Mouse (Mus musculus) heart, adult 11 months (tissue): ENCODE data around the gene Chst11.

Experiments used
- DNase-seq: peaks from one replicate; pipeline ENCODE4 v3.0.0; 2022

The Chst11 gene

DNA sequence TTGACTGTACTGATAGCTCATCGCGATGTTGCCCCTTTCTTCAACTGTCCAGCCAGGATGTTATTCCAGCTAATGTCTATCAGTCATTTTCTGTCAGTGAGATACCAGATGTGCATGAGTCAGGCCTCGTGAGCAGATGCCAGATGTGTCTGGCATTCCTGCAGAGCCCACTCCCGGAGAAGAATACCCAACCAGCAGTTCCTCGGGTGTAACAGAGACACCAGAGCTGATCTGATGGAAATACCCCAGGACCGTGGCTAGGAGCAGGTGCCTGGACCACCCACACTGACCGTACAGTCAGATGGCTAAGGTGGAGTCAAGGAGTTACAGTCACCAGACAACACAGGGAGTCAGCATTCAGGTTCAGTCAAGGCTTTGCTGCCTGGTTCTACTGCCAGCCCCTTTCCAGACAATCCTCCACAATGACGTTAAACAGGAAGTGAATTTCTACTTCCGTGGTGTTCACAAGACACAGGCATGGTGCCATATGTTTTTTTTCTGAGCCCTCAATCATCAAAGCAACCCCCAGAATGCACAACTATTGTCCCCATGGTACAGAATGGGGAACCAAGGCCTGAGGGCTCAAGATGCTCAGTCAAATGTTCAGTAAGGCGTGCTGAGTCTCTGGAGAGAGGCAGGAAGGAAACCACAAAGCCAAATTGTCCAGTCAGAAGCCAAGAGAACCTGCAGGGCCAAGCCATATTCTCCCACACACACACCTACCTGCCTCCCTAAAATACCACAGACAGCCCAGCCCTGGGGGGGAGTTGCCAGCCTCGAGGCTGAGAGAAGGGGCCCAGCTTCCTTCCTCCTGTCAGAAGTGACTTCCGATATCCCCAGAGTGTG is 198.6 kb downstream of the Chst11 start:
- DNase-seq = no peak

DNA sequence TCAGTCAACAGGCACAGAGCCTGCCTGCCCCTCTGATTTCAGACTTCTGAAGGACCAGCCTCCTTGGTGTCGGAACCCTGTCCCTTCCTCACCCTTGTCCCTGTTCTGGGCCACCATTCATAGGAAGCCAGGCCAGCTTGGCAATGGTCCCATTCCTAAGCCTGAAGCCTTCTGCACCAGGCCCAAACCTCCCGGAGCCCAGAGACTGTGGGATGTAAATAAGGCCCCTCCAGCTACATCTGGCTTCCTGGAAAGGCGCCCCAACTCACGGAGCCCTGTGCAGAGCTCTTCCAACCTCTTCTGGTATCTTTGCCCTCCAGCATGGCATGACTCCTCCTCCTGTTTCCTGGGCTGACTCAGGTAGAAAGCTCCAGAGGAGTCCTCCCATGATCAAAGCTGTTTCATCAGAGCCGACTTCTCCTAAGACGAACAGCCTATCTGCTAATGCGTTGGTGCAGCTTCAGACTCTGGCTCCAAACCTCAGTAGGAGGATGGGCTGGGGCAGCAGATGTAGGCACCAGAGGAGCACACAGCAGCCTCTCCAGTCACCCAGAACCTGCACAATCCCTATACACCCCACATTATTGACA is 199.3 kb downstream of the Chst11 start:
- DNase-seq = peak; percentile 93

DNA sequence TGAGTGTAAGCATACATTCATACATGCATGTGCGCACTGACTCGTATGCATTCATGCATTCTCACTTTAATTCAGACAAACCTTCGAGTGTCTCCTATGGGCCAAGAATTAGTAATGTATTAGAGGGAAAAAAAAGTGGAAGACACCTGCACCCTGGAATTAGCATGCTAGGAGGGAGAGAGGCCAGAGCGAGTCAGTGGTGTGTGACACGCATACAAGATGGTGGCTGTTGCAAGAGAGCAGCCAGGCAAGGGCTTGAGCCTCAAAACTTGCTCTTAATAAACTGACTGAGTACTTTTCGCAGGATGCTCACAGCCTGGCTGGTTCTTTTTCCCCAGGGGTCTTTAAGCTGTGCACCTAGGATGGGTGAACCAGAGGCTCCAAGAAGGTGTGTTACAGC is 199.8 kb downstream of the Chst11 start:
- DNase-seq = no peak

DNA sequence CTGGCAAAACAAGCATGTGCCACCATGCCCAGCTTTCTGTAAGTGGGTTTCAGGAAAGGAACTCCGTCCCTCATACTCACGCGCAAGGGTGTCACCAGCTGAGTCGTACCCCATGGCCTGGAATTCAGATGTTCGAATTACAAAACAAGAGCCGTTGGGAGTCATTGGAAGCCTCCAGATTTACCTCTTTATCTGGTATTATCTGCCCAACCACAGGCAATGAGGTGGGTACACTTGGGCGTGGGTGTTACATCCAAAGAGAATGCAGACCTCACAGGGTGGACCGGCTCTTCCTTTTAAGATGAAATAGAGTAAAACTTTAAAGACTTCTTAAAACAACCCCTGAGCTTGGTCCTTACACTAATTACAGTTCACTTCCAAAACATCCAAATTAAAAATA is 200.9 kb downstream of the Chst11 start:
- no peak for DNase-seq

DNA sequence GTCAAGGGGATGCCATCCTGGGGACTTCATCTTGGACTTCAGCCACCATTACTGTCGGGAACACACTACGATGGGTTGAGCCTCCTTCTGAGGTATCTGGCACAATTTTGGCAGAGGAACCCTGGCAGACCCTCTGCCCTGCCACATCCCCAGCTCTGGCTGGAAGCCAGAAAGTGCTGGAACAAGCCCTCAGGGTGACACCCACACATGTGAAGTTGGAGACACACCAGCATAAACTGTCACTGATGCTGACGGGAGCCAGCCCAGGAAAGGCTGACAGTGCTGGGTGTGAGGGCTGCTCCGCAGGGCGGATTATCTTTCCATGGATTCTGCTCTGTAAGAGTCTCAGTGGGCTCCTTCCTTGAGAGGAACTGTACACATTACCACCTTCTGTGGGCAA is 201.7 kb downstream of the Chst11 start:
- no peak for DNase-seq

DNA sequence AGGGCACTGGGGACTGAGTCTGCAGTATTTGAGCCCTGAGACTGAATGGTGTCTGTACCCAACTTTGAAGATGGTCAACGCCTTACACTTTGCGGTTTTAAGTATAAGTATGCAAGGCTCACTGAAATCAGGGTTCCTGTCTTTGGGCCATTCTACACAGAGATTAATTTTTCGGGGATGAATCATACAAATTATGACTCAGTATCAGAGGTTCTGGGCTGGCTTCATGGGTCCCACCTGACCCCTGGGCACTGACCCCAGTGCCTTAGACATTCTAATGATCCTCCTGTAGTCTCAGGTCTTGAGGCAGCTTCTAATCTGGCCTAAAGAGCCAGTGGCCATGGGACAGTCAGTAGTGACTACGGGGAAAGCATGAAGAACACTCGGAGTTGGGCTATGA is 203.8 kb downstream of the Chst11 start:
- no peak for DNase-seq

DNA sequence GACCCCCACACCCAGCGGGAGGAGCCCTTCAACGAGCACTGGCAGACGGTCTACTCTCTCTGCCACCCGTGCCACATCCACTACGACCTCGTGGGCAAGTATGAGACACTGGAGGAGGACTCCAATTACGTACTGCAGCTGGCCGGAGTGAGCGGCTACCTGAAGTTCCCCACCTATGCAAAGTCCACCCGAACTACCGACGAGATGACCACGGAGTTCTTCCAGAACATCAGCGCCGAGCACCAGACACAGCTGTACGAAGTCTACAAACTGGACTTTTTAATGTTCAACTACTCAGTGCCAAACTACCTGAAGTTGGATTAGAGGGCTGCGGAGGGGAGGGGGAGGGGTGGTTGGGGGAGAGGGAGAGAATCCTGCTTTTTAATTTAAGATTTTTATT is 206.2 kb downstream of the Chst11 start:
- no peak for DNase-seq

DNA sequence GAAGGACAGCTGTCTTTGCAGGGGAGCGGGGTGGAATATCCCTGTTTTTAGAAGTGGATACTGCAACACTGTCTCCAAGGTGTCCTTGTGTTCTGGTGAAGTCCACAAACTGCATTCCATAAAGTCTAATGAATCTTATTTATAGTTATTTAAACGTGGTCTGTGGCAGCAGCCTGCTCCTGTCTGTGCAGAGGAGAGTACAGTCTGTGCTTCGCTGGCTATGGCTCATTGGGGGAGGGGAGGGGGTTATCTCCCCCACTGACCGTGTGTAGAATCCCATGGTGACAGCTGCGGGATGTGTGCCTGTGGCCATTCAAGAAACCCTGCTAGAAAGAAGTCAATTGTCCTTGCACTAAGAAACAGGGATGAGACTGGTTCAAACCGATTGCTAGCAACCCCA is 206.7 kb downstream of the Chst11 start:
- no peak for DNase-seq

DNA sequence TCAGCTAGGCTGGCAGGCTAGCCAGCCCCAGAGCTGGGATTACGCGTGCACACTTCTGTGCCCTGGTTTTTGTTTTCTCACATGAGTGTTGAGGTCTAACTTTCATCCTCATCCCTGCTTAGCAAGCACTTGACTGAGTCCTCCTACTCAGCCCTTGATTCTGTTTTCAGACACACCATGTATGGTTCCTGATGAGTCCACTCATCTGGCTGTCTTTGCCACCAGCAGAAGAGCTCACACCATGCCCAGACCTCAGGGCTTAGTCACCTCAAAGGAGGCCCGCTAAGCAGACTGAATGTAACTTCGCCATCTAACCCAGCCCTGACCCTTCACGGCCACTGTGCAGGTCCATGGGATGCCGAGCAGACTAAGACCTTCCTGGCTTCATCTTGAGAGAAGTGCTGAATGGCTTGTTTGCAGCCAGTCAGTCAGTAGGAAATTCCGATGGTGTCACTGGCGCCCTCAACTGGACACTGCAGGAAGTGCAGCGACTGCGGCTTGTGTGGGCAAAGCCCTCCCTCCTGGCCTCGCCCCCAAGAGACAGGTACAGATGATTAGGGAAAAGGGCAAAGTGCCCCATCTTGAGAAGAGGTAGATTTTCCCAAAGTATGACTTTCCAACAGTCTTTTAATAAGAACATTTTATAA is 212.5 kb downstream of the Chst11 start:
- DNase-seq = peak; percentile 96

DNA sequence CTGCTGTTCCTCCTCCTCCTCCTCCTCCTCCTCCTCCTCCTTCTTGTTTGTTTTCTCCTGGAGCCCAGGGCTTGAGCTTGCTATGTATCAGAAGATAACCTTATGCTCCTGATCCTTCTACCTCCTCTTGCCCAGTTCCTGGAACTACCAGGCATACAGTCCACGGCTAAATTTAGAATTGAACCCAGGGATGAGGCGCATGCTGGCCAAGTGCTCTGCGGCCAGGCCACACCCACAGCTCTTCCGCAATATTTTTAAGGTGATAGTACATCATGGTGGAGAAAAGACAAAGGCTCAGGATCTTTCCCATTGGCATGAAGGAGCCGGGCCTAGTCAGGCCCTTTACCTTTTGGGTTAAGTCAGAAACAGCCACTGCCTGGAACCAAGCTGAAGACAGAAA is 213.4 kb downstream of the Chst11 start:
- DNase-seq = no peak

DNA sequence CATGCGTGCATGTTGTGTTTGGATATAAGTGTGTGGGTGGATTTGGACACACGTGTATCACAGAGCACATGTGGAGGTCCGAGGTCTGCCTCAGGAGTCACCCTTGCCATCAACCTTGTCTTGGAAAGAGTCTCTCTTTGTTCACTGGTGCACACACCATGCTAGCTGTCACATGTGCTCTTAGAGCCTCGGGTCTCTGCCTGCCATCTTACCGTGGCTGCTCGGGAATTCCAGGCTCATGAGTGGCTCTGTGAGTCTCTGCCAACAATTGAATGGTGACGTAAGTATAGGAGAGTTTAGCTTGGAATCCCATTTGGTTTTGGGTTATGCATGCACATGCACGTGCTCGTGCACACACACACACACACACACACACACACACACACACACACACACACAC is 214.0 kb downstream of the Chst11 start:
- no peak for DNase-seq

DNA sequence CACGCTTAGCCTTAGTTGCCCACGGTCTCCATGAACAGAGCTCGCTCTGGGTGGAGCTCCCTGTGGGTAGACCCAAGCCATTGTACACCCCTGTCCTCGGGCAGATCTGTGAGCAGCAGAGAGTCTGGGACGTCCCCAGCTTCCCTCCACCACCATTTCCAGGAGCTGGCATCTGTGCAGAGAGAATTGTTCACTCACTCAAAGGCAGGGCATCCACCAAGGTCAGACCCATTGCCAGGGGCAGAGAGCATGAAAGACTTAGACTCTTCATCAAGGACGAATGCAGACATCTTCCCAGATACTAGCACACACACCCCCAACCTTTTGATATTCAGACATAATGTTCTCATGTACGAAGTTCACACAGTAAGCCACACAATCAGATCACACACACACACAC is 216.2 kb downstream of the Chst11 start:
- no peak for DNase-seq

DNA sequence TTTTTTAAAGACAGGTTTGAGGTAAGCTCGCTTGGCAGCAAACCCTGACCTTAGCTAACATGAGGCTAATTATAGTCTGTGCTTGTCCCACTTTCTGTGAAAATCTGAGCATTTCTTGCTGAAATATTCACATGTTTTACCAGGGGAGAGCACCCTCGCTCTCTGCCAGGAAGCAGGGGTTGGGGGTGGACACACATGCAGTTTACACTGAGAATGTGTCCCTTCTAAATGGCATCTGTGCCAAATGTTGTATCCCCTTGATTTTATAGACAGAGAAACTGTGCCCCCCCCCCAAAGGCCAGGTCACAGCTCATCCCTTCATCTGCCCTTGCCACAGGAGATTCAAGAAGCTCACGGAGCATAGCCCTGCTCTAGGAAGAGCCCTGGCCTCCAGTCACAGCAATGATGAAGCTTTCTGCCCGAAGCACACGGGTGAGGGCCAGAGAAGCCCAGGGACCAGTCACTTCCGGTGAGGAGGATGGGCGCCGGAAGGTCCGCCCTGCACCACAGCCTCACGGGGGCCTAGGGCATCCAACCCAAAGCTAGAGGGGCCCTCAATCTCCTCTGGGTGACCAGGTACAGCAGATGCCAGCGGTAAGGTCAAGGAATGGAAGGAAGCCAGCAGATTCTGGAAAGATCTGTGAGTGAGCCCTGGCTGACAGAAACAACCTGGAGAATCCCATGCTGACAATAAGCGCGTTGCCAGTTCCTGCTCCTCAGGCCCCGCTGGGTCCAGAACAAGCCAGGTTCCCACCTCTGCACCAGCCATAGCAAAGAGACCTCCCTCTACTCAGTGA is 217.8 kb downstream of the Chst11 start:
- no peak for DNase-seq

DNA sequence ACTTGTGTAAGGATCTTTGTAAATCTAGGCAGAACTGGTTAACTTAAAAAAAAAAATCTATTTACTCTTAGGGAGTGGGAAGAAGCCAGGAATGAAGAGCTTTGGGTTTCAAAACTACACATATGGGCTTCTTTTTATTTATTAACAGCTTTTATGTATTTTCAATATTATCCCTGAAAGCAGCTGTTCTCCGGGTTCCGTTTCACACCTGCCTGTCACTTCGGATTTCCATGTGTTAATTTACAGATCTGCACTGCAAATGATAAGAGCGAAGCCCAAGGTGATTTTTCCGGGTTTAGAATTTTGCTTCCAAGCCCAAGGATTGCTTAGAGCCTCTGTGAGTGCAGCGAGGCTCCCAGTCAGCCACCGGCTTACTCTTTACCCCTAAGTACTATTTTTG is 223.1 kb downstream of the Chst11 start:
- DNase-seq = no peak

DNA sequence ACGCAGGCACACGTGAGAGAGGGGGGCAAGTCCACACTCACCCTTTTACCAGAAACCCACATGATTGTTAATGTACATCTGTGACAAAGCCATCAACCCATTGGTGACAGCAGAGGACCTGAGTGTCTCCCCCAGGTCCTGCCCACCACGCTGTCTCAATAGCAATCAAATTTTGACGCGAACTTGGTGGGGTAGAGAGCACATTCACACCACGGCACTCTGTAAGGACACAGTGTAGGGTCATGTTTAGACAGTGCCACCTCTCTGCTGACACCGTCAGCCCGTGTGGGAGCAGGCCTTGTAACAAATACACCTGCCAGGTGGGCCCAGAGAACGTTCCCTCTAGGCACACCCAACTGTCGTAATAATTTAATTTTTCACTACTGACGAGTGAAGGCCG is 224.1 kb downstream of the Chst11 start:
- DNase-seq = no peak

DNA sequence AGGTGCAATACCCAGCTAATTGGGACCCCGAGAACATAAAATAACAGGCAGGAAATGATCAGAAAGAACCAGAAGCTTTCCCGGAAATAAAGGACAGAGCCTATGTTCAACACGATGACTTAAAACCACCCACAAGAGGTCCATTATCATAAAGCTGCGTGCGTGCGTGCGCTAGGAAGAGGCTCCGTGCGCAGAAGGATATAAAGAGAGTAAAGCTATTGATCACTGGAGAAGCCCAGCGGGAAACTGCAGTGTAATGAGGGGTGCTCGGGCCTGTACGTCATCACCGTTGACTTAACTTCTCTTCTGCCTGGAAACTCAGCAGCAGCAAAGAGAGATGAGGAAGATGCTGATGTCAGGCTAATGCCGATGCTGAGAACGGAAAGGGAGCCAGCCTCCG is 224.8 kb downstream of the Chst11 start:
- no peak for DNase-seq

DNA sequence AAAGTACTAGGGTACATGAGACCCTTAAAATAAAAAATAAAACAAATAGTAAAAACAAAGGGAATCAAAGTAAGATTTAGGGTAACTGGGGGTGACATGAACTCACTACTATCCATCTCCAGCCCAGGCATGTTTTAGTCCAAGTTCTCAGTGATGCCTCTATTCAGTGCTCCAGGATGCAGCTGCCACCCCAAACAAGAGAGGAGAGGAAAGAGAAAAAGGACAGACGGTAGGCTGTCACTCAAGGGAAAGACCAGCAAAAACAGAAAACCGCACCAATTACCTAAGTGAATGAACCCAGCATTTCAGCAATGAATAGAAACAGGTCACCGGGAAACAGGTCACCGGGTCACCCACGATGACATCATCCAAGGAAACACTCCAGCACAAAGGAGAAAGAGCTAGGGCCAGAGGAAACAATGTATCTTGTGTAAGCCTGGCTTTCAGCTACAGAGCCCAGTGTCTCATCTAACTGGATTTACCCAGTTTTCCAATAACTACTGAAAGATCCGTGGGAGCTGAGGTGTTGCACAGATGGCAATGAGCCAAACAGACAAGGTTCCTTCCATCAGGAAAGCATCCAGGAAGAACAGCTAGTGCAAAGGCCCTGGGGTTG is 225.8 kb downstream of the Chst11 start:
- DNase-seq = no peak

DNA sequence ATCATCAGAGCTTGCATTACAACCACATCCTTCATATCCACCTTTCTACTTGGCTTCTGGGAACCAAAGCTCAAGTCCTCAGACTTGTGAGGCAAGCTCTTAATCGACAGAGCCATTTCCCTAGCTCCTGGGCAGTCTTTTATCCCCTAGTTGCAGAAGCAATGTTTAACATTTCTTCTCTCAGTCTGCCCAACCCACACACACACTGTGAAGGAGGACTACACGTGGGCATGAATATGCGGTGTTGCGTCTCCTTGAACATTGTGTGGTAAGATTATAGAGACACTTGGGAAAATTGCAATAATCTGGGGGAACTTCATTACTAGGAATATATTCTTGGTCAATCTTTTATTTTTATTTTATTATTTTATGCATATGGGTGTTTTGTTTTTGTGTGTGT is 227.3 kb downstream of the Chst11 start:
- DNase-seq = no peak

DNA sequence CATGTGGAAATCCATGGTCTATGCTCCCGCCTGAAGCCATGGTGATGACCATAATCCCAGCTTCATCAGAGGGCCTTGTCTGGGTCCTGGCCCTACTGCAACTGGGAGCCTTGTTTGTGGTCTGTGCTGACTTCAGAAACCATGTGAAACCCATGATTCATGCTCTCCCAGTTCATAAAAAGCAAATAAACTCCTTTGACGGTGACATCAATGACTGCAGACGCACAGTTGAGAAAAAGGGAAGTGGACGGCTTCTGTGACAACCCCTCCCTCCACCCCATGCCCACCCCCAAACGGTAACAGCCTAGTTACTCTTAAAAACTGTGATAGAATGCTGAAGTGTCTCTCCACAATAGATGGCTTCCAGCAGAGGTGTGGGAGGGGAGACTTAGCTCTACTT is 230.3 kb downstream of the Chst11 start:
- no peak for DNase-seq

DNA sequence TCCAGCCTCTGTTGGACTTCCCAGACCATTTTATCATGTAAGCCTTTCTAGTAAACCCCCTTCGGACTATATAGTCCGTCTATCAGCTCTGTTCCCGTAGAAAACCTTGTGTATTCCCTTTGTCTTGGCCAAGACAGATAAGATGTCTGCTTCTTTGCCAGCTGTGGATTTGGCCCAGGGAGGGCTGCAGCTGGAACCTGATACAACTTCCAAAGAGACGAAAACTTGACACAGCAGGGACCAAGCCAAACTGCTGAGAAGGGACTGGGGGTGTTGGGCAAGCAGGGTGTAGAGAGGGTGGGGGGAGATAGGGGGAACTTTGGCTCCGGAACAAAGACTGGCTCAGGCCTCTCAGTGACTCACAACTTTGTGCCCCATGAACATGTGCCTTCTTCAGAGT is 232.0 kb downstream of the Chst11 start:
- peak; percentile 95 for DNase-seq

DNA sequence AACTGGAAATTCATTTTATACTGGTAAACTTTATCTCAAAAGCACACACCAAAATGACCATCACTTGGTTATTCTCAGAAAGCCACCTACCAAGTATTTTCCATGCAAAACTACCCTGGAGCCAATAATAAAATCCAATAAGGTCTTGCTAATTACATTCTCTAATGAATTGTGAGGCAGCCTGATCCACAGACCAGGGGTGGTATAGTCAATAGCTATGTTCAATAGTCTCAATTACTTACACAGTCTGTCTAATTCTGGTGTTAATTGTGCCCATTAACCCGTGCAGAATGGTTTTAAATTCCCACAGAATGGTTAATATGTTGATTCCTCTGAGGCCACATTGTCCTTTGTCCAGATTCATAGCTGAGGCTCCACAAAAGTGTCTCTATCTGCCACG is 233.5 kb downstream of the Chst11 start:
- no peak for DNase-seq

DNA sequence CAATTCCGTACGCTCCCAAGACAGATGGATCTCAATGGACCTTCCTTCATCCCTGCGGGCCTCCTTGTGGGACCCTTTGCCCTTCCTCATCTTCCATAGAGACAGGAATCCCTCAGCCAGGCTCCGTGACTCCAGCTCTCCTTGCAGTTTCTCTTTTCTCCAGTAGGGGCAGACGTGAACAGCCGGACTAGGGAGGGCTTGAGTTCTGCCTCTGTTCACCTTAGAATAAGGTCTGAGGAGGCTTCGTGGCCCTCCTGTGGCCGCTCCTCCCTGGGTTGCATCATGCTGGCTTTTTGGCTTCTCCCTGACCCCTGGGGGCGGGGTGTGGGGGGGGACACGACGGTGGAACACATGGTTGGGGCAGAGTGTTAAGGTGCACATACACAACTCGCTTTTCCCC is 234.4 kb downstream of the Chst11 start:
- DNase-seq = peak; percentile 94

DNA sequence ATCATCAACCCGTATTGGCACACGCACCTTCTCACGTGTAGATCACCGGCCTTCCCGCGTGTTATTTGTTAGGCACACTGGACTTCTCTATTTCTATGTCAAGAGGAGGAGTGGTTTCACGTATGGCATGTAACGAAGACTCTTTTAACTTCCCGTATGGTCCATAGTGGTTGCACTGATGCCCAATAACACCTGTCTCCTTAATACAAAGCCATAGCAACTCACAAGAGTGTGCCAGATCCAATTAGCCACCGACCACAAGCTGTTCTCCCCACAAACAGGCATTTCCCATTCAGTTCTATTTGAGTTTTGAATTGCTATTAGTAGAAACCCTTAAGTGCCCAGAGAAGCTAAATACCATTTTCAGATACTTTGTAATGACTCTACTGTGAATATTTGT is 234.9 kb downstream of the Chst11 start:
- DNase-seq = no peak
